Mouse (Mus musculus): ENCODE data around the gene Runx1.

DNA sequence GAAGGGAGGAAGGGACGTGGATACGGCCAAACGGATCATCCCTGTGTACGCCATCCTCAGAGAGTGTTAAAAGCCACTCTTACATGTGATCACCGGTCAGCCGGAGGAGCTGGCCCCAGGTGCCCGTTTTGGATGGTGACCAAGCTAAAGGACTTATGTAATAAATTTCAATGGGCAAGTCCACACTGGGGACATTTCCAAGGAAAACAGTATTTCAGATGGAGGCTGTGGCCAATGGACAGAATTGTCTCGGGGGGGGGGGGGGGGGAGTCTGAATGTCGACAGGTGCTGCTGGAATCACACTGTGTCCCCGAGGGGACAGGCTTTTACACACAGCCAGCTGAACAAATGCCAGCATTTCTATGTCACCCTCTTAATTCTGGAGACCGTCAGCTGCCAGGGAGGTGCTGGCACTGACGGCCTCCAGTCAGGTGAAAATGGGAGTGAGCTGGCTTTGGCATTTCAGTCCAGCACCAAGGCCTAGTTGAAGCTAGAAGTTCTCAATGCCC is 214.3 kb downstream of the Runx1 start:
- TF ChIP-seq CTCF (IDR thresholded peaks at IDR 0.05; ENCODE audit: low read depth, low read length) (no peak), POLR2A (IDR thresholded peaks at IDR 0.05; ENCODE audit: insufficient read depth, low read length) (no peak), EP300 (IDR thresholded peaks at IDR 0.05; ENCODE audit: insufficient read depth, low read depth, low read length) (no peak)
